In the genomic region with DNA sequence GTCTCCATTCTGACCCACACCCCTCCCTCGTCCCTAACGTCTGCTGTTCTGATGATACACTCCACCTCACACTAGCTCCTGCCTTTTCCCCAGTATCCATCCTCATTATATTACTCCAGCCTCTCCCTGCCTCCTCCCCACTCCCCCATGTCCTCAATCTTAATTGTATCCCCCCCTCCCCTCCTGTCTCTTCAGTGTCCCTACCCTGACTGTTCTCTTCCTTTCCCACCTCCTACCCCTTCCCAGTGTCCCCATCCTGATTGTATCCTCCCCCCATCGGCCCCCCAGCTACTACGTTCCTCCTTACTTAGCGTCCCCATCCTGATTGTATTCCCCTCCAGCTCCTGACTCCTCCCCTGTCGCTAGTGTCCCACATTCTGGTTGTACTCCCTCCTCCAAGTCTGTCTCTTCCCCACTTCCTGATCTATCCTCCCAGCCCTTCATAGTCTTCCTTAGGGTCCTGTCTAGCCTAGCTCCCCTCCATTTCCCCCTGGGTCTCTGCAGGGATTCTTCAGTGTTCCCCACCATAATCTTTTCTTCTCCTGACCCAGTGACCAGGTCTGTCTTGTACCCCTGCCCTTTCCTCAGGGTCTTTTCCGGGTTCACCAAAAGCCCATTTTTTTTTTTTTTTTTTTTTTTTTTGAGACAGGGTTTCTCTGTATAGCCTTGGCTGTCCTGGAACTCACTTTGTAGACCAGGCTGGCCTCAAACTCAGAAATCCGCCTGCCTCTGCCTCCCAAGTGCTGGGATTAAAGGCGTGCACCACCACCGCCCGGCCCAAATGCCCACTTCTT, we compare ENCODE assay signal across 8 mouse cellular contexts. TPM values are rescaled to one million over a fixed set of nuclear protein-coding genes. Genes with fewer than 3 reads are reported as not detected.
DNase-seq lines count a peak whose midpoint lies in the region; ATAC-seq and TF ChIP-seq lines count a peak whose summit lies in the region.

No protein-coding gene starts in this region.

- WGBS in liver, adult 2 months = 56% methylated on average over 11 of the region's 11 CpGs
- 40% methylated on average over 11 of the region's 11 CpGs for WGBS in hindbrain, embryonic 12.5 days
- WGBS in midbrain, embryonic 14.5 days = 44% methylated on average over 11 of the region's 11 CpGs

- TF ChIP-seq POLR2A in liver, adult 2 months (IDR thresholded peaks at IDR 0.05; ENCODE audit: extremely low read depth, insufficient read depth, low read length) = no peak

- no peaks in the 10 kb centered on the region for H3K27me3 ChIP-seq in liver, adult 2 months (ENCODE audit: control insufficient read depth, insufficient read depth, low read length)
- H3K27me3 ChIP-seq in hindbrain, embryonic 12.5 days = no peaks in the 10 kb centered on the region
- no peaks in the 10 kb centered on the region for H3K27me3 ChIP-seq in midbrain, embryonic 14.5 days (ENCODE audit: control insufficient read depth, insufficient read depth, low read length)

- H3K4me2 ChIP-seq in hindbrain, embryonic 12.5 days (replicated peaks) = peak overlapping the region; percentile 75
- peak overlapping the region; percentile 73 for H3K4me2 ChIP-seq in midbrain, embryonic 14.5 days (ENCODE audit: low read length)

- H3K9me3 ChIP-seq in hindbrain, embryonic 12.5 days (replicated peaks) = no peaks in the 10 kb centered on the region
- no peaks in the 10 kb centered on the region for H3K9me3 ChIP-seq in midbrain, embryonic 14.5 days (ENCODE audit: control insufficient read depth, low read length)

- DNase-seq in liver, adult 2 months (ENCODE audit: extremely low read depth, low read depth, low spot score) = no peak
- DNase-seq in liver = no peak
- peak; percentile 31 for DNase-seq in cerebellum, adult 8-10 months
- DNase-seq in midbrain, embryonic 14.5 days = peak; percentile 36
- no peak for DNase-seq in right cerebral cortex, postnatal 4 days
- DNase-seq in kidney, adult 8-10 months = no peak
- DNase-seq in urinary bladder, postnatal 4 days (ENCODE audit: low spot score in 2 of 2) = no peak

- peak overlapping the region; percentile 78 for H3K4me3 ChIP-seq in liver, adult 2 months (ENCODE audit: insufficient read depth, low read depth, low read length)
- H3K4me3 ChIP-seq in hindbrain, embryonic 12.5 days = peak overlapping the region; percentile 80
- peak overlapping the region; percentile 70 for H3K4me3 ChIP-seq in midbrain, embryonic 14.5 days (replicated peaks; ENCODE audit: low read depth, low read length)

- H3K4me1 ChIP-seq in liver, adult 2 months (ENCODE audit: control insufficient read depth, insufficient read depth, low read length) = peaks cover 6% of the 10 kb centered on the region; the same call in 1 of the 2 replicates
- H3K4me1 ChIP-seq in hindbrain, embryonic 12.5 days = peaks cover 31% of the 10 kb centered on the region
- peaks cover 26% of the 10 kb centered on the region for H3K4me1 ChIP-seq in midbrain, embryonic 14.5 days (ENCODE audit: control insufficient read depth, insufficient read depth, low read length)

- ATAC-seq in hindbrain, embryonic 12.5 days (ENCODE audit: low FRiP score) = peak; percentile 81
- ATAC-seq in midbrain, embryonic 14.5 days (ENCODE audit: low FRiP score, low TSS enrichment) = peak; percentile 57; the same call in 1 of the 2 replicates

- no peaks in the 10 kb centered on the region for H3K79me2 ChIP-seq in liver, adult 2 months (ENCODE audit: control insufficient read depth, insufficient read depth, low read length)

- peak overlapping the region; percentile 48 for H3K9ac ChIP-seq in liver, adult 2 months (ENCODE audit: low read depth, low read length)
- H3K9ac ChIP-seq in hindbrain, embryonic 12.5 days = peak overlapping the region; percentile 94
- H3K9ac ChIP-seq in midbrain, embryonic 14.5 days (replicated peaks; ENCODE audit: low read length) = peak overlapping the region; percentile 91

- H3K27ac ChIP-seq in liver, adult 2 months (replicated peaks; ENCODE audit: insufficient read depth, low read depth, low read length) = no peak overlapping the region; the same call in 1 of the 2 replicates
- H3K27ac ChIP-seq in hindbrain, embryonic 12.5 days = peak overlapping the region; percentile 40; the same call in 1 of the 2 replicates
- peak overlapping the region; percentile 76 for H3K27ac ChIP-seq in midbrain, embryonic 14.5 days (replicated peaks; ENCODE audit: low read depth, low read length)

- no peak for TF ChIP-seq CTCF in liver, adult 2 months (IDR thresholded peaks at IDR 0.05; ENCODE audit: low read depth, low read length)

- H3K36me3 ChIP-seq in liver, adult 2 months (ENCODE audit: control insufficient read depth, insufficient read depth, low read length) = no peaks in the 10 kb centered on the region
- no peaks in the 10 kb centered on the region for H3K36me3 ChIP-seq in hindbrain, embryonic 12.5 days
- no peaks in the 10 kb centered on the region for H3K36me3 ChIP-seq in midbrain, embryonic 14.5 days (ENCODE audit: control insufficient read depth, insufficient read depth, low read length)

RNA-seq across cellular contexts. Expression of a gene that starts 0.8 kb away (rescaled TPM):
- total RNA-seq in liver, adult 2 months (2014; rRNA removed) = 10.6 and 12.8 TPM in 2 replicates
- polyA plus RNA-seq in liver, adult 2 months (2012; rRNA removed) = 6.7 and 14.5 TPM in 2 replicates
- 50.8 and 59.8 TPM in 2 replicates for polyA plus RNA-seq in hindbrain, embryonic 12.5 days (2016; fragmentation: Nextera tagmentation; extraction: Ambion mirVana)
- 61.8 and 67.2 TPM in 2 replicates for polyA plus RNA-seq in midbrain, embryonic 14.5 days (2014; fragmentation: Nextera tagmentation; extraction: Ambion mirVana)

RNA-seq across cellular contexts. Expression of a gene that starts 7.7 kb away (rescaled TPM):
- 16.6 and 23.3 TPM in 2 replicates for total RNA-seq in liver, adult 2 months (2014; rRNA removed)
- 105 and 117 TPM in 2 replicates for polyA plus RNA-seq in liver, adult 2 months (2012; rRNA removed)
- 170 TPM in 2 replicates for polyA plus RNA-seq in hindbrain, embryonic 12.5 days (2016; fragmentation: Nextera tagmentation; extraction: Ambion mirVana)
- polyA plus RNA-seq in midbrain, embryonic 14.5 days (2014; fragmentation: Nextera tagmentation; extraction: Ambion mirVana) = 116 and 131 TPM in 2 replicates

Comparison
In these comparisons a context has a peak if more than half of its experiments do, and no peak if none do; other contexts are left out.
1. DNase-seq: peak in cerebellum, adult 8-10 months (single experiment) and midbrain, embryonic 14.5 days (single experiment); none in liver, adult 2 months (single experiment), liver (single experiment), right cerebral cortex, postnatal 4 days (single experiment), kidney, adult 8-10 months (0 of 2) and urinary bladder, postnatal 4 days (0 of 2).
2. Peak in every context shown above with its lines, with median percentiles within 50 percentile points of each other: H3K4me3 ChIP-seq and H3K9ac ChIP-seq.